In genomic region chr15:78172256-78172898, GRCm38 (mm10) we compare ENCODE assay signal across 1 mouse cellular context.
TF ChIP-seq lines count a peak whose summit lies in the region.

No protein-coding gene starts in this region.

TF ChIP-seq in CH12.LX, 34 proteins besides CTCF, POLR2A, EP300 and RAD21 (continued from another document):
- peak; percentile 66 for TF ChIP-seq ZMIZ1 (IDR thresholded peaks at IDR 0.05; ENCODE audit: low read depth, low read length)
- TF ChIP-seq JUND (conservative IDR thresholded peaks at IDR 0.05; ENCODE audit: low read depth, low read length): no peak; the same call in 1 of the 2 replicates
- peak; percentile 44 for TF ChIP-seq SMC3 (IDR thresholded peaks at IDR 0.05; ENCODE audit: low read depth, low read length)
- no peak for TF ChIP-seq TBP (conservative IDR thresholded peaks at IDR 0.05; ENCODE audit: low read depth, low read length)
- TF ChIP-seq MEF2A (IDR thresholded peaks at IDR 0.05; ENCODE audit: borderline replicate concordance, low read depth, low read length): peak; percentile 26; the same call in 1 of the 2 replicates
- no peak for TF ChIP-seq MAX (IDR thresholded peaks at IDR 0.05; ENCODE audit: low read length)
- TF ChIP-seq CHD2 (IDR thresholded peaks at IDR 0.05; ENCODE audit: low read length): peak; percentile 31; the same call in 1 of the 2 replicates
- TF ChIP-seq NRF1 (IDR thresholded peaks at IDR 0.05; ENCODE audit: low read depth, low read length): peak; percentile 24; the same call in 1 of the 2 replicates
- 0 out of 2 replicates have a peak, but pooled peaks have one; percentile 20 for TF ChIP-seq IRF4 (IDR thresholded peaks at IDR 0.05; ENCODE audit: low read depth, low read length)
- no peak for TF ChIP-seq MAFK (IDR thresholded peaks at IDR 0.05; ENCODE audit: insufficient replicate concordance, low read length)
- TF ChIP-seq RCOR1 (conservative IDR thresholded peaks at IDR 0.05; ENCODE audit: low read depth, low read length): no peak
- TF ChIP-seq ELF1 (IDR thresholded peaks at IDR 0.05; ENCODE audit: low read depth, low read length): no peak
- TF ChIP-seq TCF12 (IDR thresholded peaks at IDR 0.05; ENCODE audit: low read depth, low read length): 0 out of 2 replicates have a peak, but pooled peaks have one; percentile 18
- no peak for TF ChIP-seq UBTF (IDR thresholded peaks at IDR 0.05; ENCODE audit: low read depth, low read length)
- TF ChIP-seq ZNF384 (IDR thresholded peaks at IDR 0.05; ENCODE audit: low read depth, low read length): peak; percentile 28; the same call in 1 of the 2 replicates
- TF ChIP-seq JUN (IDR thresholded peaks at IDR 0.05; ENCODE audit: insufficient read depth, low read depth, low read length): no peak
- no peak for TF ChIP-seq MXI1 (IDR thresholded peaks at IDR 0.05; ENCODE audit: low read depth, low read length)
- peak; percentile 75 for TF ChIP-seq SIN3A (IDR thresholded peaks at IDR 0.05; ENCODE audit: low read length)
- TF ChIP-seq GABPA (IDR thresholded peaks at IDR 0.05; ENCODE audit: insufficient replicate concordance, low read depth, low read length): no peak
- TF ChIP-seq MAZ (IDR thresholded peaks at IDR 0.05; ENCODE audit: low read depth, low read length): peak; percentile 25; the same call in 1 of the 2 replicates
TF ChIP-seq in CH12.LX: peak in this region for 15.
